Mouse (Mus musculus): Measurements from ENCODE around the gene Nop9. TPM values are rescaled to one million over a fixed set of nuclear protein-coding genes. Genes with fewer than 3 reads are reported as not detected.

Nop9 gene
- 10 to 100 TPM; 14.8 to 20.7 TPM for total RNA-seq (2023)

DNA sequence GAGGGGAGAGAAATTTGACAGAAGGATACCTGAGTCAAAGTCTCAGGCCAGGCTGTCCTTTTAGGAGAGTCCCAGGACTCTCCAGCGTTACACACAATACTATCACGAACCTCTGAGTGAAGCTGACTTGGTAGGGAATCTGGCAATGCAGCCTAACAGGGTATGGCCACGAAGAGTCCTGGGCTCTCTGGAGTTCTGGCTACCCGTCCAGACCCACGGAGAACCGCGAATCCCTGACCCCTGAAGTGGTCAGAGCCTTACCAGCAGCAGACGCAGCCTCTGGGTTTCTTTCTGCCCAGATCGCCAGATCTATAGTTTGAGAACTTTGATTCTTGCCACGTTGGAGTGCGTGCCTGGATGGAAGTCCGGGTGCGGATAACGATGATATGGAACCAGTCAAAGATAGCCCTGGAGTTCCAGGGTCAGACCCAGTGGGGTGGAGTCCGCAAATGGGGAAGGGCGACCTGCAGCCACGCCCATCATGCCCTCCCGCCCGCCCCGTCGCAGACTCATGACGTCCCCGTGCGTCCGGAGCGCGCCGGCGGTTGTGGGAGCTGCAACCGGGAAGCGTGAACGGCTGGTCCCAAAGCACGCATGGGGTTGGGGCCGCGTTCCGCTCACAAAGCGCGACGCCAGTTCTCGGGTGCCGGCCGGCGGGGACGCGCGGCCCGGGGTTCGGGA lies at the start of gene Nop9, which contains the start of gene Dhrs1:
Gene Nop9, plus strand, starts transcription at position 514 of the 681 bp plus-strand sequence.
Gene Dhrs1, minus strand, starts transcription at position 511 of the 681 bp plus-strand sequence.

DNA sequence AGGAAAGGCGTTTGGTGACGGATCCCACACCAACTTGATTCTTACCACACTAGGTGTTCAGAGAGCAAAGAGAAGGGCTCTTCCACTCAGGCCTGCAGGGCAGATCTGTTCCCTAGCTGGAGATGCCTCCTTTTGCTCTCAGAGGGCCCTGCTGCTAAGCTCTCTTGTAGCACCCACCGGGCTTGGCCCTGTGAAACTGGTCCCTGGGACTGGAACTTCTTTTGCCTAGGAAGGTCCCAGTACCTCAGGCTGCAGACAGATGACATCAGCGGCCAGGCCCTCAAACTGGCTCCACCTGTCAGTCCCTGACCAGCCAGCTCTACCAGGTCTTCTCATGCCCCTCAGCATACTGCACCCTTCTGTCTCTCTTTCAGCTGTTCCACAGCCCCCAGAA lies 31.8 kb upstream of the Nop9 start, which contains the start of gene Tgm1:
Gene Tgm1, minus strand, starts transcription at position 198 of the 394 bp plus-strand sequence.

DNA sequence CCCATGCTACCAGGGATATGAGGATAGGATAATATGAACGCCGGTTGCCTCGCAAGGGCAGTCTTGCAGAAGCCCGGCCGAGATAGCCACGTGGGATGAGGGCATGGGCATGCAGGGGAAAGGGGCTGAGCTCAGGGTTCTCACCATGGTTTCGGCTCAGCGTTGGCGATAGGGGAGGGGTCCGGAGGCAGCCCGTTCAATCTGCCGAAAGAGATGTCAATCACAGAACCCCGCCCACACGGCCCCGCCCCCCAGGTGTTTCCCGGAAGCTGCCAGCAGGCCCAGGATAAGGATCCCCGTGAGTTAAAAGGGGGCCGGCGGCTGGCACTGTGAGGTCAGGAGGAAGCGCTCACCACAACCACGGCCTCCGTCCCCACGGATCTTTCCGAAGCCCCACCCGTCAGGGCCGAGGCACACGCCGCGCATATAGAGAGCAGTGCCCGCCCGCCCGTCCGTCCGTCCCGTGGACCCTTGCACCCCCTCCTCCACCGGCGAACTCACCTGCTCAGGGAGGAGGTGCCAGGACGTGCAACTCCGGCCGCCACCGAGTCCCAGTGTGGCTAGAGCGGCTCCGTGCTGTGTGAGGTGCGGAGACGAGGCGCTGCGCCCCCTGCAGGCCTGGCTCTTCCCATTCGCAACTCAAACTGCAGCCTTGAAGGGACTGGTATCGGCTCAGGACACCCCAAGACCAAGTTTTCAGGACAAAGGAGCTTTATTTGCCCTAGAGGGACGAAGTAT lies 23.6 kb upstream of the Nop9 start, which contains the start of gene Rabggta:
Gene Rabggta, minus strand, starts transcription at position 564 of the 738 bp plus-strand sequence.

DNA sequence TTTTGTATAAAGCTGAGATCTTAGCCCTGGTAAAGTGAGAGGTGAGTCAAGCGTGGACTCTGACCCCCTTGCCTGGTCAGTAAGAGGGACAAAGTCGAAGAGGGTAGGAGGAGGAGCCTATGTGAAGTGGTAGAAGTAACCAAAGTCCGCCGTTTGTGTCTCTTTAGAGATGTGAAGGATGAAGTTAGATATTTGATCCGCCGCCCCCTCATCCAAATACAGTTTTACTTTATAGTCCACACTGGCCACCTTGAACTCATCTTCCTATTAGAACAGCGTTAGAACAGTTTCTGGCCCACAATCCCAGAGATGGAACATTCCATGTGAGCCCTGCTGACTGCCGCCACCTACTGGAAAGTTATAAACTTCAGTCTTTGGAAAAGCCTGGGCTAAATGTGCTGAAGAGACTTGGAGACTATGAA lies 12.9 kb downstream of the Nop9 start, which contains the start of gene Cideb:
Gene Cideb, minus strand, starts transcription at position 96 of the 422 bp plus-strand sequence.

DNA sequence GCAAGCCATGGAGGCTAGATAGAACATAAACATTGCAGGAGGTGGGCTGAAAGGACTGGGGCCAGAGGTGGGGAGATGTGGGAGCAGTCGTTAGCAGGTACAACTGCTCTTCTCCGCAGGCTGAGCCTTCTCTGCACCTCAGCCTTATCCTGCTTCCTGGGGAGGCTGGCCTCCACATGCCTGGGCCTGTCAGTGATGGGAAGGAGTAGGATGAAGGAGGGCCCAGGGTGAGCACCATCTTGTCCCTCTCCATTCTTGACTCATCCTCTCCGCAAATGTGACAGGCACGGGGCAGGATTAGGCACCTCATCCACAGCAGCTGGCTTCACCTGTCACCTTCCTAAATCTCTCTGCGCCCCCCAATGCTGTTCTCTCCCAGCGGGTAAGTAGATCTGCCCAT lies 15.7 kb downstream of the Nop9 start, which contains the start of gene Ltb4r2:
Gene Ltb4r2, plus strand, starts transcription at position 266 of the 400 bp plus-strand sequence.

DNA sequence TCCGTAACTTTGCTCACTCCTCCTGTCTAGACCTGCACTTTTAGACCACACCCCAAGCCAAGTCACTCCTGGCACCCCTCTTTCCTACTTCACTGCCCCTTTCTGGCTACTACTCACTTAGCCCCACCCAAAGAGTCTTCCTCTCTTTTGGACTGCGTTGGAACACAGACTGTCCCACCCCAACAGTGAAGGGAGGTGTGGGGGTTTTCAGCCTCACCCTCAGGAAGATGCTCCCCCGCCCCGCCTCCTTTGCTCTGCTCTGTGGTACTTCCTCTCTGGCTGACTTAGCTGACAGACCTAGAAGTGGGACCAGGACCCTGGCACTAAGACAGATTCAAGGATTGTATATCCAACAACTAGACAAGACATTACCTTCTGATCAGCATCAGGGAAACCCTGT lies 20.2 kb downstream of the Nop9 start, which contains the start of gene Ltb4r1:
Gene Ltb4r1, plus strand, starts transcription at position 267 of the 400 bp plus-strand sequence.

DNA sequence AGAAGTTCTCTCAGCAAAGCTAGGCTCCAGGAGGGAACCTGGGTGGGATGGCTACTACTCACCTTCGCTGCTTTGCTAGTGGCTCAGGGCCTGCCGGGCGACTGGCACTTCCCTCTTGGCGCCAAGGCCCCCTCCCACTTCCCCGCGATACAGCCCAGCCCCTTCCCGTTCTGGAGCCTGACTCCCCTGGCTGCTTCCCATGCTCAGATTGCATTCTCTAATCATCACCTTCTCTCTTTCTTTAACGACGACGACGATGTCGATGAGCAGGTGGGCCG lies 38.4 kb downstream of the Nop9 start, which contains the start of gene Adcy4:
Gene Adcy4, minus strand, starts transcription at position 138 of the 278 bp plus-strand sequence.

DNA sequence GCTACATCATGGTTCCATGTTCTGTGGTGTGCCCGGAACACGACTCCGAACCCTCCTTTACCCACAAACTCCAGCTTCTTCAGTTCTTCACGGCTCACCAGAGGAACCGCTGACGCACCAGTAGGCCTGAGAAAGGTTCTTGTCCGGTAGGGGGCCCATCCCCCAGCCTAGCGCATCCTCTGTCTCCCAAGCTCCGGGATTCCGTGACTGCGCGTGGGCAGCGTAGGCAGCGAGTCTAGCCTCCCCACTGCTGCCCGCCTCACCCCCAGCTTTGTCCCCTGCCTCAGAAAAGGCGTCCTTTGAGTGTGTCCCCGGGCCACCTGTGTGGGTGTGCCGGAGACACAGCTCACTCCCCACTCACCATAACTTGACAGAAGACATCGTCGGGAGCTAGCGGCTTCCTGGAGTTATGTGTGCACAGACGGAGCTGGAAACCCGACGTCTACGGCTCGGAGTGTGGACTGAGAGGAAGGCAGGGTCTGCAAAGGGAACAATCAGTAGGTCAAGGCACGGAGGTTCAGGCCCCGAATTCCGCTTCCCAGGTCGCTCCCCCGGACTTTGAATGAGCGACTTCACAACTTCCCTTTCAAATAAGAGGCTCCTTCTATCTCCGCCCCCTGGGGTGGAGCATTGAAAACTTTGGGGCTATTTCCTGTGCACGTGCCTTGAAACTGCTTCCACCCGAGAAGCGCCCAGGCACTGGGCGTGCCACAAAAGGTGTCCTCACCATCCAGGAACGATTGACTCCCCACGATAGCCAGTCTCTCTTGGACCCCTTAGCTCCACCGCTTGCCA lies 43.0 kb downstream of the Nop9 start, which contains the start of gene Ripk3:
Gene Ripk3, minus strand, starts transcription at position 610 of the 795 bp plus-strand sequence.

Other genes with a start within 250 kb of the Nop9 start
- not detected for gene Cpne6, start 235.2 kb upstream of the Nop9 start, total RNA-seq (2023)
- not detected for gene Nrl, start 220.7 kb upstream of the Nop9 start, total RNA-seq (2023)
- gene Pck2, start 205.4 kb upstream of the Nop9 start, total RNA-seq (2023) = 10 to 100 TPM; 28.8 to 36.8 TPM
- 10 to 100 TPM; 48.3 to 50.3 TPM for gene Dcaf11, start 185.7 kb upstream of the Nop9 start, total RNA-seq (2023)
- gene A730061H03Rik, start 185.3 kb upstream of the Nop9 start, total RNA-seq (2023) = 10 to 100 TPM in 1 of 2 experiments, 1 to 10 TPM in 1; 8.6 to 10.4 TPM
- gene Fitm1, start 170.1 kb upstream of the Nop9 start, total RNA-seq (2023) = not detected
- 100 to 1,000 TPM; 144 to 155 TPM for gene Psme1, start 167.6 kb upstream of the Nop9 start, total RNA-seq (2023)
- 1 to 10 TPM; 4.9 to 6.6 TPM for gene Emc9, start 160.4 kb upstream of the Nop9 start, total RNA-seq (2023)
- gene Psme2, start 154.6 kb upstream of the Nop9 start, total RNA-seq (2023) = 100 to 1,000 TPM; 191 to 193 TPM
- 10 to 100 TPM; 51.6 to 55.7 TPM for gene Rnf31, start 154.0 kb upstream of the Nop9 start, total RNA-seq (2023)
- 10 to 100 TPM; 41.1 to 56.8 TPM for gene Irf9, start 142.1 kb upstream of the Nop9 start, total RNA-seq (2023)
- 1 to 10 TPM; 1.2 to 3.1 TPM for gene Rec8, start 127.7 kb upstream of the Nop9 start, total RNA-seq (2023)
- gene Ipo4, start 109.7 kb upstream of the Nop9 start, total RNA-seq (2023) = 10 to 100 TPM; 12.2 to 12.4 TPM
- gene Gm49378, start 107.8 kb upstream of the Nop9 start, total RNA-seq (2023) = 1 to 10 TPM in 1 of 2 experiments, under 1 TPM in 1; 0.31 to 1.2 TPM
- gene Tm9sf1, start 101.9 kb upstream of the Nop9 start, total RNA-seq (2023) = 10 to 100 TPM; 34.3 to 37.8 TPM
- 1 to 10 TPM; 2.0 to 3.4 TPM for gene Tssk4, start 95.5 kb upstream of the Nop9 start, total RNA-seq (2023)
- 10 to 100 TPM; 15.9 TPM for gene Mdp1, start 85.2 kb upstream of the Nop9 start, total RNA-seq (2023)
- gene Gmpr2, start 73.8 kb upstream of the Nop9 start, total RNA-seq (2023) = 10 to 100 TPM; 14.6 to 15.9 TPM
- gene Nedd8, start 73.6 kb upstream of the Nop9 start, total RNA-seq (2023) = 100 to 1,000 TPM; 178 to 185 TPM
- 10 to 100 TPM; 60.2 to 61.1 TPM for gene Tinf2, start 63.9 kb upstream of the Nop9 start, total RNA-seq (2023)
- gene Tgm1, start 31.8 kb upstream of the Nop9 start, total RNA-seq (2023) = 1 to 10 TPM; 1.3 to 2.2 TPM
- gene Rabggta, start 23.4 kb upstream of the Nop9 start, total RNA-seq (2023) = 10 to 100 TPM; 21.0 to 23.4 TPM
- 10 to 100 TPM; 57.3 to 62.3 TPM for gene Dhrs1, start within 50 bp of the Nop9 start, total RNA-seq (2023)
- gene Cideb, start 12.8 kb downstream of the Nop9 start, total RNA-seq (2023) = under 1 TPM; 0.33 to 0.57 TPM
- gene Ltb4r2, start 15.7 kb downstream of the Nop9 start, total RNA-seq (2023) = under 1 TPM; 0.55 to 0.61 TPM
- gene Ltb4r1, start 20.3 kb downstream of the Nop9 start, total RNA-seq (2023) = 100 to 1,000 TPM; 205 to 213 TPM
- under 1 TPM; 0.29 to 0.77 TPM for gene Adcy4, start 38.4 kb downstream of the Nop9 start, total RNA-seq (2023)
- 10 to 100 TPM; 32.4 to 37.6 TPM for gene Ripk3, start 43.2 kb downstream of the Nop9 start, total RNA-seq (2023)
- gene Nfatc4, start 77.5 kb downstream of the Nop9 start, total RNA-seq (2023) = not detected
- 1 to 10 TPM; 2.9 to 4.2 TPM for gene Nynrin, start 108.3 kb downstream of the Nop9 start, total RNA-seq (2023)
- gene Cbln3, start 138.7 kb downstream of the Nop9 start, total RNA-seq (2023) = 1 to 10 TPM in 1 of 2 experiments, under 1 TPM in 1; 0.53 to 1.3 TPM
- gene Khnyn, start 139.3 kb downstream of the Nop9 start, total RNA-seq (2023) = 10 to 100 TPM; 62.4 to 74.0 TPM
- 1 to 10 TPM; 1.9 to 2.5 TPM for gene Sdr39u1, start 154.6 kb downstream of the Nop9 start, total RNA-seq (2023)
- gene Cma1, start 199.0 kb downstream of the Nop9 start, total RNA-seq (2023) = not detected
- not detected for gene Cma2, start 205.3 kb downstream of the Nop9 start, total RNA-seq (2023)

Measured in neutrophil, adult 83 days (primary cell).